Mouse (Mus musculus): Measurements from ENCODE around the gene Ina.

- no peak for TF ChIP-seq CTCF (IDR thresholded peaks at IDR 0.05; ENCODE audit: borderline replicate concordance, insufficient read depth, low read length)
- TF ChIP-seq POLR2A (IDR thresholded peaks at IDR 0.05; ENCODE audit: low read depth, low read length) = no peak
These were observed 949 bp upstream of the Ina start for GRCm38 (mm10) chr19:47013340-47014158.

Measured in embryonic fibroblast, embryonic 13.5 days (primary cell).